Mouse (Mus musculus): ENCODE measurements around the gene Slirp. TPM values are rescaled to one million over a fixed set of nuclear protein-coding genes. Genes with fewer than 3 reads are reported as not detected.

The Slirp gene
- 10 to 100 TPM; 85.9 to 91.9 TPM for total RNA-seq (2021)
- long read RNA-seq, experiment 1, transcript Slirp-204 (4 exons, 2,701 nt), result major isoform, 37 of 72 reads
- long read RNA-seq, experiment 1, partial matches to known transcripts, result 26 of 72 reads
- long read RNA-seq, experiment 1, other reads (novel, unspliced or antisense), result 5 of 72 reads
- long read RNA-seq, experiment 2, transcript Slirp-202 (3 exons, 802 nt), result minor isoform, 5 of 50 reads
- long read RNA-seq, experiment 2, transcript Slirp-204 (4 exons, 2,701 nt), result major isoform, 20 of 50 reads
- long read RNA-seq, experiment 2, partial matches to known transcripts, result 20 of 50 reads
- long read RNA-seq, experiment 2, other reads (novel, unspliced or antisense), result 5 of 50 reads

DNA sequence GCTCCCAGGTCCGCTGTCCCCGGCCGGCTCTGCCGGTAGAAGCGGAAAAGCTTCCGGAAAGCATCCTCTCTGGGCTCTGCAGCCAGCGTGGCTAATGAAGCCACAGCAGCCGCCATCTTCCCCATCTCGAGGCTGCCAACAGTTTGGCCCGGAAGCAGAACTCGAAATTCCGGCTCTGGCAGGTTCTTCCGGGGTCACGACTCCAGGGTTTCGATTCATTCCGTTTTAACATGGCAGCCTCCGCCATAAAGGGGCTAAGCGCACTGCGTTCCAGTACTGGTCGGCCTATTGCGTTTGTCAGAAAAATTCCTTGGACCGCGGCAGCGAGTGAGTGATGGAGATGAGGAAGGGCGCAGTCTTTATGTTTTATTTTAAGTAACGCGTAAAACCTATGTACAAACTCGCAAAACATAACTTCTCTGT, at the start of gene Slirp, which contains the start of gene Alkbh1:
TSS of gene Slirp (plus strand) at position 197 of the 423 bp plus-strand sequence.
TSS of gene Alkbh1 (minus strand) at position 318 of the 423 bp plus-strand sequence.
- Histone ChIP-seq H3K4me3 (peak within 1 kb of the TSS; percentile 74), H3K27ac (peak within 1 kb of the TSS; percentile 81)
- TF ChIP-seq CTCF (IDR thresholded peaks at IDR 0.05), result no peak
- intact Hi-C loops (cut with DNase I), result no loop called here
- DNase-seq (ENCODE audit: extremely low spot score in 1 of 2, low spot score in 2 of 2), result peak; percentile 88 to 89

DNA sequence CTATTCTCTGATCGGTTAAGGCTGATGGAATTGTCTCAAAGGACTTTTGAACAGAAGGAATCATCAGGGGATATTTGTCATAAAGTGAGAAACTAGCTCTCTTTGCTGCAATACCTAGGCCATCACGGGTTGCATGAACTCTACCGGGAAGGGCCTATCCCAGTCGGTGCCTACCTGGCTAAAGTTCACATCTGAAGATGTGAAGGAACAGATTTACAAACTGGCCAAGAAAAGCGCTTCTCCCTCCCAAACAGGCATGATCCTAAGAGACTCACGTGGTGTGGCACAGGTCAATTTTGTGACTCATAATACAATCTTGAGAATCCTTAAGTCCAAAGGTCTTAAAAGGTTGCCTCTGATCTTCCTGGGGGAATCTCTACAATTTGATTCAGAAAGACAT, 49.4 kb upstream of the Slirp start:
- intact Hi-C loops (cut with DNase I), result no loop called here
- H3K4me3 ChIP-seq, result no peak overlapping the region
- H3K27ac ChIP-seq, result no peak overlapping the region
- DNase-seq (ENCODE audit: extremely low spot score in 1 of 2, low spot score in 2 of 2), result no peak
- no peak for TF ChIP-seq CTCF (IDR thresholded peaks at IDR 0.05)

DNA sequence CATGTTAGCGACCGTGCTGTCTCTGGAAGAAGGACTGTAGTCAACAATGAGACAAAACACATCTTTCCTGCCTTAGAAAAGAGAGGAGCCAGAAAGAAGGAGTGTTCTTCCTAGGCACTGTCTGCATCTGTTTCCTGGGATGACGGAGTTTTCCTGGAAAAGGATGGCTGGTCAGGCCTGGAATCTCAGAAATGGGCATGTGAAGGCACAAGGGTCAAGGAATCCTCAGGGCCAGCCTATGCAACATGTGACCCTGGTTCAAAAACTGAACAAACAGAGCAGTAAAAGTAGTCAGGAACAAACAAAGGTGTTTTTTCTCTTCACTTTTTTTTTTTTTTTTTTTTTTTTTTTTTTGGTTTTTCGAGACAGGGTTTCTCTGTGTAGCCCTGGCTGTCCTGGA, 46.6 kb upstream of the Slirp start:
- DNase-seq (ENCODE audit: extremely low spot score in 1 of 2, low spot score in 2 of 2), result no peak
- H3K4me3 ChIP-seq, result no peak overlapping the region
- no peak overlapping the region for H3K27ac ChIP-seq
- intact Hi-C loops (cut with DNase I), result no loop called here
- no peak for TF ChIP-seq CTCF (IDR thresholded peaks at IDR 0.05)

DNA sequence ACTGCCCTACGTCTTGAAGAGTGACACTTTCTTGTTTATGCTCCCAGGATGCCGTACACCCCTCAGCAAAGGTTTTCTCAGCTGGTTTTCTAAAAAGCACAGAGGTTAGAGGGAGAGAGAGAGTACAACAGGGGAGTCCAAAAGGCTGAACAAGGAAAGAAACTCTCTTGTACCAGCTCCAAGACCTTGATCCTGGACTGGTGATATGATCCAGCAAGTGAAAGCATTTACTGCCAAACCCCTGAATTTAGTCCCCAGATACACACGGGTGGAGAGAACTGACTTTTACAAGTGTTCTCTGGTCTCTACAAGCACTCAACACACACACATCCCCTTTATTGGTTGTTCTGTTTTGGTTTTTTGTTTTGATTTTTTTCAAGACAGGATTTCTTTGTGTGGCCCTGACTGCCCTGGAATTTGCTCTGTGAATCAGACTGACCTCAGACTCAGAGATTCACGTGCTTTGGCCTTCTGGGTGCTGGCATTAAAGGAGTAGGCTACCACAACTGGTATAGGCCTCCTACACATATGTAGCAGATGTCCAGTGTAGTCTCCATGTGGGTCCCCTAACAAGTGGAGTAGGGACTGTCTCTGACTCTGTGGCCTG, 45.8 kb upstream of the Slirp start:
- Histone ChIP-seq H3K4me3 (no peak overlapping the region), H3K27ac (no peak overlapping the region)
- intact Hi-C loops (cut with DNase I), result no loop called here
- DNase-seq (ENCODE audit: extremely low spot score in 1 of 2, low spot score in 2 of 2), result no peak
- TF ChIP-seq CTCF (IDR thresholded peaks at IDR 0.05), result no peak

DNA sequence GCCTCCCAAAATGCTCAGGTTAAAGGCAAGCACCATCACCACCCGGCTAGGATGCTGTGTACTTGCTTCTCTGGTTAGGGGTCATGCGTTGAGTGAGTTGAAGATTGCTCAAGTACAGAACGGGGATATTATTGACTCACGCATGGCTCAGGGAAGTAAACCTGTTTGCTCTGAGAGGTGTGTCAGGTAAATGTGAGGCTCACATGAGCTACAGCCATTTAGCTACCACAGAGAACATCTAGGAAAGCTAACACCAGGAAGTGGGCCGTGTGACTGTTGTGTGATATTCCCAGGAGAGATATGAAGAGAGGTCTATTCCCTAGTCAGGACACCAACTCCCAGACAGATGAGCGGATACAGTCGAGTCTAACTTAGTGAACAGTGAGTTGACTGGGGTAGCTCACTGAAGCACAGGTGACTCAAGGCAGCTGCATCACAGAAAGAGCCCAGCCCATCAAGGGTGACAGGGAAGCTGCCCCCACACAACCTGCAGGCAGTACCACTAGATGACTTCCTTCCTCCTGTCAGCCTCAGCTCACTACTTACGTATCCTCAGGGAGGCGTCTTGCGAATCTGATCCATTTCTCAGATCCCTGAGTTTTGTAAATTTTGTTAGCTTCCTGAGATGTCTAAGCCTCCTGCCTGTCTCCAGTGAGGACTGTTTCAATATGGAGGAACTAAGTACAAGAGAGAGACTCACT, 44.4 kb upstream of the Slirp start:
- intact Hi-C loops (cut with DNase I), result no loop called here
- no peak for DNase-seq (ENCODE audit: extremely low spot score in 1 of 2, low spot score in 2 of 2)
- no peak overlapping the region for H3K4me3 ChIP-seq
- no peak for TF ChIP-seq CTCF (IDR thresholded peaks at IDR 0.05)
- no peak overlapping the region for H3K27ac ChIP-seq

DNA sequence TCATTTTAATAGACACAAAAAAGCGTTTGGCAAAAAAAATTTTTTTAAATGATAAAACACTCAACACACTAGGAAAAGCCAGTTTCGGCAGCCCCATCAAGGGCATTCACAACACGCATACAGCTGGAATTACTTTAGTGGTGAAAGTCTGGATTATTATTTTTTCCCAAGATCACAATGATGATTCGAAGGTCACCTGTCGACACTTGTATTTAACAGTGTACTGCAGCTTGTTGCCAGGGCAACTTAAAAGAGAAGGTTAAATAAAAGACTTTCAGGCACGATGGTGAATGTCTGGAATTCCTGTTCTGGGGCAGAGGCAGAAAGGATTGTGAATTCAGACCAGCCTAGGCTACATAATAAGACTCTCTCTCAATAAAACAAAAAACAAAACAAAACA, 41.8 kb upstream of the Slirp start:
- intact Hi-C loops (cut with DNase I), result no loop called here
- DNase-seq (ENCODE audit: extremely low spot score in 1 of 2, low spot score in 2 of 2), result no peak
- Histone ChIP-seq H3K27ac (no peak overlapping the region), H3K4me3 (no peak overlapping the region)
- no peak for TF ChIP-seq CTCF (IDR thresholded peaks at IDR 0.05)

DNA sequence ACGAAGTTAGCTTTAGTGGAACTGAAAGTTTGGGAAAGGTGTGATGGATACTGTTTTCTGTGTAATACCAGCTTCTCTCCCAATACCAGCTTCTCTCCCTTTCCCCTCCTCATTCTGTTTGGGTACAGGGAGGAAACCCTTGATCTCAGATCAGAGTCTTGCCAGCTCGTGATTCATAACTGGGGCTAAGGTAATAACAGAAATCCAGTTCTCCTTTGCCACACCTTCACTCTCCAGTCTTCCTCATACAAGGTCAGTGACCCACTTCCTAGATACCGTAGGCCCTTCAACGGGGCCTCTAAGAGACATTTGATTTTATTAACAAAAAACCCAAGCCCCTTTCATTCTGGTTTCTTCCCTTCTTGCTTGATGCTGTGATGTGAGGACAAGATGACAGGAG, 38.5 kb upstream of the Slirp start:
- intact Hi-C loops (cut with DNase I), result no loop called here
- no peak for TF ChIP-seq CTCF (IDR thresholded peaks at IDR 0.05)
- DNase-seq (ENCODE audit: extremely low spot score in 1 of 2, low spot score in 2 of 2), result no peak
- H3K4me3 ChIP-seq, result no peak overlapping the region
- H3K27ac ChIP-seq, result no peak overlapping the region

DNA sequence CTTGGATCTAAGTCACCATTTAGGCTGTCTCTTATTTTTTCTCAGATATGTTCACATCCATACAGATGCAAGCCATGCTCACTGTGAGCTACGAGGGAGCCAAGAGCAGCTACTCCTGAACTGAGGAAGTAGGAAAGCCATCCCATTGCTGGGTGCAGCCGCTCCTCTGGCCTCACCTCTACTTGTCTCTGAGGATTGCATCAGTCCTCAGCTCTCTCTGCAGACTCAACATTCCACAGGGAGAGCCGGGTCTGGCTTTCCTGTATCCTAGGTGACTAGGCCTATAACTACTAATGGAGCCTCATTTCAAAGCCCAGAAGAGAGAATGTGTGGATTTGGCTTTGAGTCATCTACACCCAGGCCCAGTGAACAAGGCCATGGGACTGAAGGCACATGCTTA, 38.0 kb upstream of the Slirp start:
- no peak overlapping the region for H3K4me3 ChIP-seq
- H3K27ac ChIP-seq, result no peak overlapping the region
- TF ChIP-seq CTCF (IDR thresholded peaks at IDR 0.05), result no peak
- no peak for DNase-seq (ENCODE audit: extremely low spot score in 1 of 2, low spot score in 2 of 2)
- intact Hi-C loops (cut with DNase I), result no loop called here

DNA sequence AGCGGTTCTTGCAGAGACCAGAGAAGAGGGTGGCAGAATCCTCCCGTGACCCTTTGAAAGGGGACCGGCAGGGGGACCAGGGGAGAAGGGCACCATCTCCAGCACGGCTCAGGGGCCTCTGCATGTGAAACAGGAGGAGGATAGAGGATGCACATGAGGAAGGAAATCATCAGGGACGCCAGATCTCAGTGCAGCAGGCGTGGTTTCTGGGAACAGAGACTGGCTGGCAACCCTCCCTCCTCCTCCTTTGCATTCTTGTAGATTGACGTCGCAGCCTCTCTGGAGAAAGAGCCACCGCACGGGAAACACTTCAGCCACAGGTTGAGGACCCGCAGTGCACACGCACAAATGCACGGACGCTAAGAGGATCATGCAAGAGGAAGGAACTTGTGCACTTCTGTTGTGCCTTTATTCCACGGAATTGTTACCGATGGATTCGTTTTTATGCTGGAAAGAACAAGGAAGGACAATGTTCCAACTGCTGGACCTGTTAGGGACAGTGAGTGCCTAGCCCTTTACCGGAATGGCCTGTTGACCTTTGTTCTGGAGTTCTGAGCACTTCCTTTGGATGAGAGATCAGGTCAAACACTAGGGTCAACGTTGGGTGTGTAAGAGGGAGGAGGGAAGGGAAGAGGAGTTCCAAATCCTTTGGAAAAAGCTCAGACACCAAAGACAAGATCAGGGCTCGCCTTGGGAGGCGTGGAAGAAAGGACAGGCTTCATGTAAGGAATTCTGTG, 35.7 kb upstream of the Slirp start:
- DNase-seq (ENCODE audit: extremely low spot score in 1 of 2, low spot score in 2 of 2), result no peak
- intact Hi-C loops (cut with DNase I), result no loop called here
- no peak overlapping the region for H3K27ac ChIP-seq
- TF ChIP-seq CTCF (IDR thresholded peaks at IDR 0.05), result no peak
- H3K4me3 ChIP-seq, result no peak overlapping the region

DNA sequence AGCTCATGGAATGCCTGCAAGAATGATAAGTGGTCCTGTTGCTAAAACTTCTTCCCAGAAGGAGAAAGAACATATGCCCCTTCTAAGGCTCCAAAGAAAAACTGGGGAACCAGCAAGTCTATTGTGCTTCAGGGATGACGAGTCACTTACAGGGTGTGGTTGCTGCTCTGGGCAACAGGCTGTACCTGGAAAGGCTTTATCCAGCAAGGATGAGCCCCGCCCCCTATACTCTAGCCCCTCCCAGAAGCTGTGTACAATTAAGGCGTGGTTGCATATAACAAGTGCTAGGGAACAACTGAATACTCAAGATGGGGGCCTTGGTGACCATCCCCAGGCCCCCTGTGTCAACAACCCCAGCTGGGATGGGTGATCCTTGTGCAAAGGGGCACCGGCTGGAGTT, 34.6 kb upstream of the Slirp start:
- intact Hi-C loops (cut with DNase I), result no loop called here
- DNase-seq (ENCODE audit: extremely low spot score in 1 of 2, low spot score in 2 of 2), result no peak
- Histone ChIP-seq H3K4me3 (no peak overlapping the region), H3K27ac (no peak overlapping the region)
- no peak for TF ChIP-seq CTCF (IDR thresholded peaks at IDR 0.05)

DNA sequence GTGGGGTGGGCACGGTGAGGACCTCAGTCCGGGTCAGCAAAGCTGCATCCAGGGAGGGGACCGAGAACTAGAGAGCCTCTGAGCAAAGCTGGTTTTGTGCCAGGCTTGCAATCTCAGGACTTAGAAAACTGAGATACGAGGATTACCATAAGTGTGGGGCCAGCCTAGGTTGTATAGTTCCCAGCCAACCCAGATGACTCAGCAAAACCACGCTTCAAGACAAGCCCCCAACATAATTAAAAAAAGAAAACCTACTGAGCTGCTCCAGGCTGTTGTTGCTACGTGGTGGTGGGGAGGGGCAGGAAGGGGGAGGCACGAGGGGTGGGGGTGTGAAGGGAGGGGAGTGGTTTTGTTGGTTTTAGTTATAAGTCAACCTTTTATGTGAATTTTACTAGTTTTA, 32.7 kb upstream of the Slirp start:
- intact Hi-C loops (cut with DNase I), result loop anchor here (10.0 kb wide), 1 partner anchor 624 kb away; no protein-coding TSS in a partner anchor
- H3K4me3 ChIP-seq, result no peak overlapping the region
- H3K27ac ChIP-seq, result no peak overlapping the region
- TF ChIP-seq CTCF (IDR thresholded peaks at IDR 0.05), result no peak
- no peak for DNase-seq (ENCODE audit: extremely low spot score in 1 of 2, low spot score in 2 of 2)
